Mouse (Mus musculus) gastrocnemius, postnatal 4 days (tissue): ENCODE results near the gene Crb2. TPM values are rescaled to one million over a fixed set of nuclear protein-coding genes. Genes with fewer than 3 reads are reported as not detected.

Experiments
- total RNA-seq, 2 experiments: library from RNA; stranded (reverse); gene quantifications; 2 replicates each; pipeline ENCODE4 v1.2.3; 2021

Gene Crb2
- total RNA-seq, 2 experiments from 2014 or later: 0.37 to 0.70 TPM

Other genes with a start within 250 kb of the Crb2 start
- 10 to 100 TPM; 21.3 to 29.9 TPM for gene Strbp, start 72.4 kb upstream of the Crb2 start, total RNA-seq